Mouse (Mus musculus): Measurements from ENCODE around the gene Olfr381. TPM values are rescaled to one million over a fixed set of nuclear protein-coding genes. Genes with fewer than 3 reads are reported as not detected.

Gene Olfr381
- not detected for polyA plus RNA-seq (2014; fragmentation: Illumina TruSeq; extraction: RNeasy Lipid Tissue Mini Kit (QIAGEN cat#74804); ENCODE audit: low read depth, low replicate concordance)

DNA sequence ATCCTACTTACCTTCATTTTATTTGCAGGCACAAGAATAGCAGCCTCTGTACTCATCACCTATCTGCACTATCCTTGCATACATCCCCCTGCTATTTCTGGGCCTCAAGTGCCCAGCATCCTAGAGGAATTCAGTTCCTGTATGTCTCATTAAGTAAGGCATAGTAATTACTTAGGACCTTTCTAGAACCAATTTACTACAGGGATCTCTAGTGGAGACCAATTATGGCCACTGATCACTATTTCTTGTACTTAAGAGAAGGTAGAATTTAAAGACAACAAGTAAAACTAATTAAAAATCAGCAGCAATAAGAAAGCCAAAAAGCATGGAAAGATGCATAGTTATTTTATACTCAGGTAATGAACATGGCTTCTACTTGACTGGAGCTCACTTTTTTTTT is at the start of gene Olfr381:
Gene Olfr381 (minus strand): TSS at position 101 of the 400 bp plus-strand sequence.

DNA sequence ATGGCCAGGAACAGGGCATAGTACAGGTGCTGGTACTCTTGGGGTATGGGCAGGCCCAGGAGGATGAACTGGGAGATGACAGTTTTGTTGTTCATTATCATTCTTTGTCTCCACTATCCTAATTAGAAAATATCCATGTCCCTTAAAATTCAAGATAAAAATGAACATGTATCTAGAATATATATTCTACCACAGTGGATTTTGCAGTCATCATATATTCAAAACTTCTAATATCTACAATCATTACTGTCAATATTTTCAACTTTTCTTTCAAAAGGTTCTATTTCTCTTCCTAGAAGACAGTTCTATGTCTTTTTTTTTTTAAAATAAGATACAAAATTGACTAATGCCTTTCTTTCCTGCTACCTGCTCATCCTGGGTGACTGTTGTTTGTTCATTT is 25.7 kb upstream of the Olfr381 start, which contains the start of gene Olfr382:
Gene Olfr382 (minus strand): TSS at position 101 of the 400 bp plus-strand sequence.

GRCm38 (mm10) chr11:73457408-73457807 is 34.0 kb downstream of the Olfr381 start, which contains the start of gene Olfr380:
Gene Olfr380, minus strand, starts transcription at chr11:73457508.

Other genes starting within 250 kb of the Olfr381 start
- gene Trpv3, start 224.2 kb downstream of the Olfr381 start, polyA plus RNA-seq (2014; fragmentation: Illumina TruSeq; extraction: RNeasy Lipid Tissue Mini Kit (QIAGEN cat#74804); ENCODE audit: low read depth, low replicate concordance): 0.13 TPM
- 5.5 TPM for gene Aspa, start 162.0 kb downstream of the Olfr381 start, polyA plus RNA-seq (2014; fragmentation: Illumina TruSeq; extraction: RNeasy Lipid Tissue Mini Kit (QIAGEN cat#74804); ENCODE audit: low read depth, low replicate concordance)
- gene Gm49340, start 161.9 kb downstream of the Olfr381 start, polyA plus RNA-seq (2014; fragmentation: Illumina TruSeq; extraction: RNeasy Lipid Tissue Mini Kit (QIAGEN cat#74804); ENCODE audit: low read depth, low replicate concordance): not detected
- not detected for gene Spata22, start 161.9 kb downstream of the Olfr381 start, polyA plus RNA-seq (2014; fragmentation: Illumina TruSeq; extraction: RNeasy Lipid Tissue Mini Kit (QIAGEN cat#74804); ENCODE audit: low read depth, low replicate concordance)
- not detected for gene Olfr20, start 140.8 kb downstream of the Olfr381 start, polyA plus RNA-seq (2014; fragmentation: Illumina TruSeq; extraction: RNeasy Lipid Tissue Mini Kit (QIAGEN cat#74804); ENCODE audit: low read depth, low replicate concordance)
- not detected for gene Olfr376, start 120.4 kb downstream of the Olfr381 start, polyA plus RNA-seq (2014; fragmentation: Illumina TruSeq; extraction: RNeasy Lipid Tissue Mini Kit (QIAGEN cat#74804); ENCODE audit: low read depth, low replicate concordance)
- gene Olfr1, start 92.0 kb downstream of the Olfr381 start, polyA plus RNA-seq (2014; fragmentation: Illumina TruSeq; extraction: RNeasy Lipid Tissue Mini Kit (QIAGEN cat#74804); ENCODE audit: low read depth, low replicate concordance): not detected
- not detected for gene Olfr378, start 63.1 kb downstream of the Olfr381 start, polyA plus RNA-seq (2014; fragmentation: Illumina TruSeq; extraction: RNeasy Lipid Tissue Mini Kit (QIAGEN cat#74804); ENCODE audit: low read depth, low replicate concordance)
- gene Olfr380, start 34.1 kb downstream of the Olfr381 start, polyA plus RNA-seq (2014; fragmentation: Illumina TruSeq; extraction: RNeasy Lipid Tissue Mini Kit (QIAGEN cat#74804); ENCODE audit: low read depth, low replicate concordance): not detected
- gene Olfr382, start 25.6 kb upstream of the Olfr381 start, polyA plus RNA-seq (2014; fragmentation: Illumina TruSeq; extraction: RNeasy Lipid Tissue Mini Kit (QIAGEN cat#74804); ENCODE audit: low read depth, low replicate concordance): not detected
- not detected for gene Olfr385, start 101.4 kb upstream of the Olfr381 start, polyA plus RNA-seq (2014; fragmentation: Illumina TruSeq; extraction: RNeasy Lipid Tissue Mini Kit (QIAGEN cat#74804); ENCODE audit: low read depth, low replicate concordance)
- not detected for gene Olfr384, start 107.0 kb upstream of the Olfr381 start, polyA plus RNA-seq (2014; fragmentation: Illumina TruSeq; extraction: RNeasy Lipid Tissue Mini Kit (QIAGEN cat#74804); ENCODE audit: low read depth, low replicate concordance)
- gene Zfp735, start 197.2 kb upstream of the Olfr381 start, polyA plus RNA-seq (2014; fragmentation: Illumina TruSeq; extraction: RNeasy Lipid Tissue Mini Kit (QIAGEN cat#74804); ENCODE audit: low read depth, low replicate concordance): not detected

Measured in heart, adult 10 weeks (tissue).